Mouse (Mus musculus) kidney, embryonic 15.5 days (tissue): ENCODE measurements at regions not wholly inside any gene's neighbourhood (a gene's known extent, or its start where the extent isn't known, plus 50 kb on each side); places are given as distances from the start of the nearest gene placed in this dataset.

Experiments
- ATAC-seq: fragments of 200-750 bp; cut with Nextera tagmentation; replicated peaks from 2 replicates; pipeline ENCODE4 v1.8.0; 2017; ENCODE audit warnings: moderate TSS enrichment; ENCODE audit not compliant: low FRiP score
- H3K27ac ChIP-seq: fragments of 300-500 bp; sonication (generic); 2 replicates; pipeline ENCODE4 v1.5.1; 2015; ENCODE audit warnings: mild to moderate bottlenecking, inconsistent platforms
- H3K27me3 ChIP-seq: fragments of 300-500 bp; sonication (generic); 2 replicates; pipeline ENCODE4 v1.6.1; 2015; ENCODE audit warnings: inconsistent platforms
- H3K36me3 ChIP-seq: fragments of 300-500 bp; sonication (generic); 2 replicates; pipeline ENCODE4 v1.6.1; 2015; ENCODE audit warnings: inconsistent platforms
- H3K4me1 ChIP-seq: fragments of 300-500 bp; sonication (generic); 2 replicates; pipeline ENCODE4 v1.6.1; 2015; ENCODE audit warnings: inconsistent platforms
- H3K4me2 ChIP-seq: fragments of 300-500 bp; sonication (generic); 2 replicates; pipeline ENCODE4 v1.6.1; 2015; ENCODE audit warnings: moderate library complexity, mild to moderate bottlenecking, inconsistent platforms
- H3K4me3 ChIP-seq: fragments of 300-500 bp; sonication (generic); replicated peaks from 2 replicates; pipeline ENCODE4 v1.5.1; 2015; ENCODE audit warnings: mild to moderate bottlenecking, inconsistent platforms
- H3K9ac ChIP-seq: fragments of 300-500 bp; sonication (generic); 2 replicates; pipeline ENCODE4 v1.6.1; 2015; ENCODE audit warnings: mild to moderate bottlenecking, inconsistent platforms
- H3K9me3 ChIP-seq: fragments of 300-500 bp; sonication (generic); replicated peaks from 2 replicates; pipeline ENCODE4 v1.6.1; 2016; ENCODE audit warnings: inconsistent platforms
- WGBS: fragments of 180-500 bp; shearing (Covaris S2); methylation state at CpG from one replicate; pipeline ENCODE4 v1.1.7; 2015; ENCODE audit warnings: mixed read lengths; 5-methylcytosine and 5-hydroxymethylcytosine counted together

DNA sequence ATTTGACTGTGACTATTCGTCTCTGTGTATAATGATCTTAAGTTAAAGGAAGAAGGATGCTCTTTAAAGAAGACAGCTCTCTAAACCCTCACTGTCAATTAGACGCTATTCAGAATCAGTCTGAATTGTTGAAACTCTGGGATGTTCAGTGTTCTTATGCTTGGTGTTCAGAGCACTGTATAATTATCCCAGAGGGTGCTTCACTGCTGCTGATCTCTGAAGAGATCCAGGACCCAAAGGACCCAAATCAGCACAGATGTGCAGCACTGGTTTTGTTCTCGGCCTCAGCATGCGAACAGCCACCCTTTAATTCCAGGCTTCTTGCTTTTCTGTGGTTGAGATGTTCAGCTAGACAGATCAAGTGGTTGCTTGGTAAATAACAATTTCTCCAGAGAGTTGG lies 567.9 kb upstream of the Nrsn1 start:
- Histone ChIP-seq H3K9ac (no peak overlapping the region), H3K4me1 (no peaks in the 10 kb centered on the region), H3K9me3 (no peaks in the 10 kb centered on the region), H3K4me3 (no peak overlapping the region), H3K4me2 (no peak overlapping the region), H3K27me3 (no peaks in the 10 kb centered on the region), H3K36me3 (no peaks in the 10 kb centered on the region), H3K27ac (no peak overlapping the region)
- 86% methylated on average over 4 of the region's 4 CpGs for WGBS
- no peak for ATAC-seq

DNA sequence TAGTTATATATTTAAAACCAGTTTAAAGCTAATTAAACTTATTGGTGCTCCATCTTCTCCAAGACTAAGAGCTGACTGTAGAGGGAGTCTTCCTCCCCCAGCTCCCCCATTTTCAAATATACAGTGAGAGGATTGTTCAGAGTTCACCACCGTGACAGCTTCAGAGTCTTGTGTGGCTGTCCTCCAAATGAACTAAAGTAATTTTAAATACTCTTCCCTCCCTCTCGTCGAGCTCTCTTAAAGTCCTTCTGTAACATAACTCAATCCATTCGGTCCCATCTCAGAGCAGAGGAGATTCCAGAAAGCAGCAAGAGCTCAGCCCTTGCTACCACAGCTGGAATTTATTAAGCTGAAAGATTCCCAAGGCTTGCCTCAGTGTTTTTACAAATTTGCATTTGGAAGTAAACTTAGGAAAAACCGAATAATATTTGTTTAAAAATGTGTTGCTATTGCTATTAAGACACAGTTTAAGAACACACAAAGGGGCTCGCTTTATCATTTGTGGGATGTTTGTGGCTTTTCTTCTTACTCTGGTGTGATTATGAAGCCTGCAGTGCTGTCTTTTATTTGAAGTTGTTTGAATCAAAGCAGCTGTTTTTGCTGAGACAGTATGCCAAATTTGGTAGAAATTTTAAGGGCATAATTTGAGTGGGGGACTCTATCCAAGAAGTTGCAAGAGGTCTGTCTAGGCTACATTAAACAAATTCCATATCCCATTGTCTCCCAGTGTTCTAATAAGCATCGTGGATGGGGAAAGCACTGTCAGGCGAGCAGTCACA lies 559.0 kb upstream of the Nrsn1 start:
- WGBS, result 42% methylated on average over 8 of the region's 8 CpGs
- H3K4me3 ChIP-seq, result no peak overlapping the region
- H3K4me2 ChIP-seq, result no peak overlapping the region
- no peaks in the 10 kb centered on the region for H3K27me3 ChIP-seq
- H3K9me3 ChIP-seq, result no peaks in the 10 kb centered on the region
- peak; percentile 80 for ATAC-seq
- peak overlapping the region; percentile 55 for H3K27ac ChIP-seq
- H3K36me3 ChIP-seq, result no peaks in the 10 kb centered on the region
- no peaks in the 10 kb centered on the region for H3K4me1 ChIP-seq
- H3K9ac ChIP-seq, result no peak overlapping the region

DNA sequence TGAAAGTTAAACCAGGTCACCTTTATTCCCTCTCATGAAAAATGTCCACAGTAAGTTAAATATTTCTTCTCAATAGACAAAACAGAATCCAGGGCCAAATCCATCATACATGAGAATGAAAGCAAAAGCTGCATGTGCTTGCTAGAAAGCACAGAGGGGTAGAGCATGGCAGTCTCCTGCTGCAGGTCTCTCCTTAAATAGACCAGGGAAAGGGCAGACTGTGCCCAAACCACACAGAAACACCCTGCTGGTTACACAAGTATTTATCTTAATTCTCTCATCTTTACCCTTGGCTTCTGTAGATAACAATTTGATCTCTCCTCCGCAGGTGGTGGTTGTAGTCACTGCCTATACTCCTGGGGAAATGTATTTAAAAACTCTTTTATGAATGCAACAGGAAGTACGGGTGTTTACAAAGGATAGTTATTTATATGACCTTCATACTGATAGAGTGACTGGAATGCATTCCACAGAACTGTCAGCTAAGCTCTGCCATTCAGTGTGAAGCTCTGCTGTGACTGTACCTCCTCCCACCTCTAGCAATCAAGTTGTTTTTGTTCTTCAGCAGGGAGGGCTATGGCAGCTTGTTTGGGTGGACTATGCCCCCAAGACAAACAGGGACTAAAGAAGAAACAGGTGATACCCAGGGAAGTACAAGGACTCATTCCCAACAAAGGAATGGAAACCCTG lies 538.4 kb upstream of the Nrsn1 start:
- H3K4me2 ChIP-seq, result no peak overlapping the region
- no peak overlapping the region for H3K27ac ChIP-seq
- H3K36me3 ChIP-seq, result no peaks in the 10 kb centered on the region
- H3K9ac ChIP-seq, result no peak overlapping the region
- H3K4me3 ChIP-seq, result no peak overlapping the region
- H3K27me3 ChIP-seq, result no peaks in the 10 kb centered on the region
- 71% methylated on average over 2 of the region's 2 CpGs for WGBS
- H3K9me3 ChIP-seq, result no peaks in the 10 kb centered on the region
- no peak for ATAC-seq
- no peaks in the 10 kb centered on the region for H3K4me1 ChIP-seq

DNA sequence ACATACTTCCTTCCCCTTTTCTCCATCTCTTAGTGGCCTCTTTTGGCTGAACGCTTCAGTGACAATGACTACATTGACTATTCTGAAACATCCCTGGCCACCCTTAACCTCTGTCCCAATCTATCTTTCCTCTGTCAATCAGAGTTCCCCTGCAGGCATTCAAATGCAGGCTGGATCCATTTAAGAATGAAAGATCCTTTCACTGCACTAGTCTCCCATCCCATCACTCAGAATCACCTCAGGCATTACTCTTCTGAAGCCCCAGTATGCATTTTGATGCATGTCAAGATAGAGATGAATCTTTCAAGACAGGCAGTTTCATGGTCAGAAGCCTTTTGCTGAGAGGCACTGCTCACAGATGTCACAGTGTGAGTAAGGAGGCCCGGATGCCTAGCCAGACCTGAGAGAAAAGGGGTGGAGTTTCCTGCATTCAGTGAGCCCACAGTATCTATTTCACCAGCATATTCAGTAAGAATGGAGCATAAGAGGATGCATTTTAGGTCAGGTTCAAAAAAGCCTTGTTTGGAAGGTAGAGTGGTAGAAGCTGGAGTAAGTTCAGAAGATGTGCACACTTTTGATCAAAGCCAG lies 523.0 kb upstream of the Nrsn1 start:
- Histone ChIP-seq H3K4me3 (no peak overlapping the region), H3K4me1 (peaks cover 9% of the 10 kb centered on the region; the same call in 1 of the 2 replicates), H3K27me3 (no peaks in the 10 kb centered on the region), H3K4me2 (no peak overlapping the region), H3K27ac (no peak overlapping the region), H3K9me3 (no peaks in the 10 kb centered on the region), H3K36me3 (no peaks in the 10 kb centered on the region), H3K9ac (no peak overlapping the region)
- no peak for ATAC-seq
- 59% methylated on average over 2 of the region's 2 CpGs for WGBS

DNA sequence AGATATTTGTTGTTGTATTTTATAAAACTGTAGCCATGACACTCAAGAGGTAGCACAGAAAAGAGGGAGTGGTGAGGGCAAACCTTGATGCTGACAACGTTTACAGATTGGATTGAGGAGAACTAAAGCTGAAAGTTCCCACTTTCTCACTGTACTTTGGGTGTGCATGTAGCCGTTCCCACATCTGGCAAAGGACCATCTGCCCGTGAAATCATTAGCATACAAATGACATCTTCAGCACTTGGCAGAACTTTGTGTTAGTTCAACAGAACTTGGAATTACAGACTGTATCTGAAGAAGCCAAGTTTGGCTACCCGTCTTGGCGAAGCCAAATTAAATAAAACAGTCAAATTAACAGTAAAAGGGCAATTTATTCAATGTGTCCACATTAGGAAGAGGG lies 510.9 kb upstream of the Nrsn1 start:
- H3K27me3 ChIP-seq, result no peaks in the 10 kb centered on the region
- ATAC-seq, result no peak

DNA sequence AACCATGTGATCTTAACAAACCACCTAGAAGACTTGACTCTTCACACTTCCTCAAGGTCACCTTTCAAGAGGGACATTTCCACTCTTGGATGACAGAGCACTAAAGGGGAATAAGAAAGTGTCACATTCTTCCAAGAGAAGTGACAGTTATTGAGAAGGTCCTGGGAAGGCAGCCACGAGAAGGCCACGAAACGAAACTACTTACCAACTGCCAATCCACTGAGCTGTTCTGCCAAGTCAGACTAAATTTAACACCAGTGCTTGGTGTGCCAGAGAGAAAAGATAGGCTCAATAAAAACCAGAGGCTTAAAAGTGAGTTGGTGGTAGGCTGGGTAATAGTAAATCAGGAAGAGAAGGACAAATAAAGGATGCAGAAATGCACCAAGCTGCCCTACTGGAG lies 507.4 kb upstream of the Nrsn1 start:
- ATAC-seq, result no peak
- Histone ChIP-seq H3K4me2 (no peak overlapping the region), H3K4me3 (no peak overlapping the region), H3K36me3 (no peaks in the 10 kb centered on the region), H3K9me3 (no peaks in the 10 kb centered on the region), H3K4me1 (no peaks in the 10 kb centered on the region), H3K9ac (no peak overlapping the region), H3K27me3 (no peaks in the 10 kb centered on the region), H3K27ac (no peak overlapping the region)
- WGBS, result 82% methylated on average over 3 of the region's 3 CpGs

More for the DNA sequence above, 510.9 kb upstream of the Nrsn1 start:
- Histone ChIP-seq H3K36me3 (no peaks in the 10 kb centered on the region), H3K27ac (no peak overlapping the region), H3K9me3 (no peaks in the 10 kb centered on the region), H3K4me3 (no peak overlapping the region), H3K4me2 (no peak overlapping the region), H3K4me1 (no peaks in the 10 kb centered on the region), H3K9ac (no peak overlapping the region)
- 78% methylated on average over 5 of the region's 5 CpGs for WGBS

DNA sequence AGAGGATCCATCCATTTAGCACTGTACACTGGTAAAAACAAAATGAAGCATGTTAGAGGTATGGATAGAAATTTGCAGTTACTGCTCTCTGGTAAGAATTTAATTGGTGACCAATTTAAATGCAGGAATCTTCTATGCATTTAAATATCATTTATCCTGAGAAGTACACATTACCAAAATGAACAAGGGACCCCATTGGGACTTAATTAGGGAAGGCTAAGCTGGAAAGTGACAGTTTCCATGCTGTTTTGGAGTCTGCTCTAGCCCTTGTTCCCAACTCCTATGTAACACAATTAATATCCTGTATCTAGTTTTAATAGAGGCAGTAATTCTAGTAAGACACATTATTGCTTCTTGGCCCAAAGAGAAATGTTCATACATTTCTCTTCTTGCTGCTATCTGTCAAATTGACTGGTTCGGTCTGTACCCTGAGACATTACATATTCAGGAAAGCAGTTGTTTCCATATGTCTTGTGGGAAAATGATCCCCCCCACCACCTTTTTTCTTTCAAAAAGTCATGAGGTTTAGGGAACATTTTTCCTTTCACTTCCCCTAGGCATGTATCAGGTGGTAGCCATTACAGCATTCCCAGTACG lies 504.4 kb upstream of the Nrsn1 start:
- 73% methylated on average over 2 of the region's 2 CpGs for WGBS
- no peak overlapping the region for H3K27ac ChIP-seq
- ATAC-seq, result no peak

DNA sequence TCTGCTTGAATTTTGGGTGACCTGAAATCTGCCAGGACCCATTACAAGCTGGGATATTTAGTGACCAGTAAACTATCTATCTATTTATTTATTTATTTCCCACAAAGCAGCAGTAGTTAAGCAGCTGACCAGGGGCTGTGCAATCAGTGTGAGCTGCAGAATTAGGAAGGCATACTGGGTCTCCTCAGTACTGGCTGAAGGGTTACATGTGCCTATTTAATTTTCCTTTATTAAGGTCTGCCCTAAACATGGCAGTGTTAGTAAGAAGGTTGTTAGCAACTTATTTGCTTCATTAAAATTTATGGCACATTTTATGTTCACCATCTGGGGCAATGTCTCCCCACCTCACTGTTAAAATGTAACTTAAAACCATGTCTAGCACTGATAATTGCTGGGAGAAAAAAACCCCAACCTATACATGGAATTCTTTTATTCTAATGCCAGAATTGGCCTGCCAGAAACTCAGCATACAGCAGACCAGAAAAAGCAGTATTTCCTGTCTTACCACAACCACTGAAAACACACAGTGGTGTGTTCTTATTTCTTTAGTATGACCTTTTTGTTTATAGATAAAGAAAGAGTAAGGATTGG lies 484.3 kb upstream of the Nrsn1 start:
- no peaks in the 10 kb centered on the region for H3K9me3 ChIP-seq
- H3K4me1 ChIP-seq, result no peaks in the 10 kb centered on the region
- no peaks in the 10 kb centered on the region for H3K36me3 ChIP-seq
- H3K9ac ChIP-seq, result no peak overlapping the region
- H3K27me3 ChIP-seq, result no peaks in the 10 kb centered on the region
- H3K27ac ChIP-seq, result no peak overlapping the region
- H3K4me2 ChIP-seq, result no peak overlapping the region
- ATAC-seq, result peak; percentile 73
- no peak overlapping the region for H3K4me3 ChIP-seq

More for the DNA sequence above, 504.4 kb upstream of the Nrsn1 start:
- Histone ChIP-seq H3K4me3 (no peak overlapping the region), H3K9me3 (no peaks in the 10 kb centered on the region), H3K36me3 (no peaks in the 10 kb centered on the region), H3K27me3 (no peaks in the 10 kb centered on the region), H3K4me1 (no peaks in the 10 kb centered on the region), H3K9ac (no peak overlapping the region), H3K4me2 (no peak overlapping the region)

DNA sequence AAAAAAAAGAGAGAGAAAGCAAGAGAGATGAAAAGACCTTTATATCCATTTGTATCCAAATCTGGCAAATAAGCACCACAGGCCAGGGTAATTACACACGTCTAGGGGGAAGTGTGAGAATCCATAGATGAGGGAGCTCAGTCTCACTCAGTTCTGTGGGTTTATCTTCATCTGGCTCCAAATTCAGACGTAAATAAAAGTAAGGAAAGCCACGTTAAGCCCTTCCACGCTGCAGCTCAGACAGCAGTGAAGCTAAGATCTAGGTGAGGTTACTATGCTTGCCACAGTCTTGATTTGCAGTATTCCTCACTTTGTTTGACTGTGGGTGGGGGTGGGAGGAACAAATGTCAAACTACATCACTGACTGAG lies 481.1 kb upstream of the Nrsn1 start:
- Histone ChIP-seq H3K36me3 (no peaks in the 10 kb centered on the region), H3K4me1 (no peaks in the 10 kb centered on the region), H3K27ac (no peak overlapping the region), H3K9ac (no peak overlapping the region), H3K9me3 (no peaks in the 10 kb centered on the region), H3K4me2 (no peak overlapping the region), H3K27me3 (no peaks in the 10 kb centered on the region), H3K4me3 (no peak overlapping the region)
- no peak for ATAC-seq
- WGBS, result 53% methylated on average over 4 of the region's 4 CpGs

DNA sequence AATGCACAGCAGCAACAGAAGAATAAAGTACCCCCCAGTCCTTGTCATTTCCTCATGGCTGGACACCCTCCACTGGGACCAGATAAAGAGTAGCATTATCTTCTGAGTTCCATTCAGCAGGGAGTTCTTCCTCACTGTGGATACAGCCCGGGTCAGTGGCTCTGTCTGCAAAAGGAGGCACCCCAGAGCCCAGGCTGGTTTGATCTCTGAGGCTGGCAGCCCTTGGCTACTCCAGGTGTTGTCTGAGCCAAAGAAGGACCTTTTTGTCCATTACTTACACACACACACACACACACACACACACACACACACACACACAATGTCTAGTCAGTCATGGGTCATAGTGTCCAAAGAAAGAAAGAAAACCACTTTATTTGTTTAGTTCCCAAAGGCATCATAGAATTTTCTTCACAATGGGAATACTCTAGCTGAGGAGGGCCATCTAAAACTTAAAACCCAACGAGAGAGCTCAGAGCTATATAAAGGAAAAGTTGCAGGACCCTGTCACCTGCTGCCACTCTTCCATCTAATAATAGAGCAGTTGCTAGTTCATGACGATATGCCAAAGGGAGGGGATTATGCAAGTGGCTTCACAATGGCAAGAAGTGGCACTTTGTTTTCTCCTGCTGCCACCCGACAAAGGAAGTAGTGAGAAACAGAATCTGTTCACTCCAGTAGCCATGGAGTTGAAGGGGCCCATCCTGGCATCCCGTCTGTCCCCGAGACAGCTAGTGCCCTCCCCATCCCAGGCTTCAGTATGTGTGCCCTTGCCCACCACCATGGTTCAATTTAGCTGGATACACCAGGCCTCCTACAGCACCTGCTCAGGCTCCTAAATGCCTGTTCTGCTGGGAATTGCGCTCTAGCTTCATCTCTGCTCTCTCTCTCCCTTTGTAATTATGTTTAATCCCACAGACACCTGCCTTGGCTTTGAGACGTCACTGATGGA lies 480.4 kb upstream of the Nrsn1 start:
- 55% methylated on average over 8 of the region's 8 CpGs for WGBS
- no peaks in the 10 kb centered on the region for H3K36me3 ChIP-seq
- no peaks in the 10 kb centered on the region for H3K4me1 ChIP-seq
- H3K4me3 ChIP-seq, result no peak overlapping the region
- no peak overlapping the region for H3K9ac ChIP-seq
- no peak overlapping the region for H3K4me2 ChIP-seq
- no peaks in the 10 kb centered on the region for H3K9me3 ChIP-seq
- no peaks in the 10 kb centered on the region for H3K27me3 ChIP-seq
- ATAC-seq, result no peak
- H3K27ac ChIP-seq, result no peak overlapping the region

DNA sequence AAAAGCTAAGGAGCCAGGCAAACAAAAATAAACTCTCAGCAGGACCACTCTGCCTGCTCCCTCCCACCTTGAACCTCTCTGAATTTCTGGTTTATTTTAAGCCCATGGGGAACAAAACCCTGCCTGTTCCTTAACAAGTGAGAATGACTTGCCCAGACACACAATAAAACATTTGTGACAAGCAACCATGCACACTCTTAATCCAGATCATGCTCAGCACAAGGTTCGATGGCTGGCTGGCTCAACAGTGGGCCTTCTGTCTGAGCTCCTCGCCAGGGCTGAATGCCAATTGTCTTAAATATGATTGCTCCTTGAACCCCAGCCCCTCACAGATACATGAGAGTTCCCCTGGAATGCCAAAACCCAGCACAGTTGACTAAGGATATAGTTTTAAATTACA lies 468.3 kb upstream of the Nrsn1 start:
- no peak for ATAC-seq
- H3K4me2 ChIP-seq, result no peak overlapping the region
- H3K27ac ChIP-seq, result no peak overlapping the region
- no peak overlapping the region for H3K4me3 ChIP-seq
- no peaks in the 10 kb centered on the region for H3K27me3 ChIP-seq
- H3K36me3 ChIP-seq, result no peaks in the 10 kb centered on the region
- no peak overlapping the region for H3K9ac ChIP-seq
- H3K9me3 ChIP-seq, result no peaks in the 10 kb centered on the region
- 32% methylated on average over 2 of the region's 2 CpGs for WGBS
- no peaks in the 10 kb centered on the region for H3K4me1 ChIP-seq
